Mouse (Mus musculus): ENCODE results near the gene Arpin. TPM values are rescaled to one million over a fixed set of nuclear protein-coding genes. Genes with fewer than 3 reads are reported as not detected.

The Arpin gene
- total RNA-seq (2012; rRNA removed) (not detected in 2 replicates), total RNA-seq (2014; rRNA removed) (not detected in 2 replicates), polyA plus RNA-seq (2012; ENCODE audit: insufficient read length, low read depth) (not detected in 2 replicates)

- Histone ChIP-seq H3K27ac (ENCODE audit: insufficient read depth, low read depth) (no peak within 1 kb of the TSS), H3K79me2 (replicated peaks; ENCODE audit: control insufficient read depth, extremely low read depth, insufficient read depth, poor library complexity, severe bottlenecking) (no peaks in the 10 kb centered on the region), H3K9ac (ENCODE audit: insufficient read depth, low read depth) (no peak within 1 kb of the TSS), H3K36me3 (replicated peaks in 1 of 2; ENCODE audit: control insufficient read depth in 1 of 2, insufficient read depth in 1 of 2, low read length in 1 of 2) (no peaks in the 10 kb centered on the region), H3K4me3 (replicated peaks in 1 of 3; ENCODE audit: low read depth in 2 of 3, low read length in 2 of 3, poor library complexity in 1 of 3) (no peak within 1 kb of the TSS), H3K9me3 (replicated peaks; ENCODE audit: low read length) (no peaks in the 10 kb centered on the region), H3K27me3 (replicated peaks) (peaks cover 8% of the 10 kb centered on the region), H3K4me1 (ENCODE audit: control insufficient read depth in 1 of 2, insufficient read depth in 2 of 2) (no peaks in the 10 kb centered on the region), H3K4me2 (ENCODE audit: insufficient read depth, low read depth, poor library complexity, severe bottlenecking) (no peak within 1 kb of the TSS)
- in situ Hi-C loops (cut with MboI; ENCODE audit: low pct_ligation_motif_present, low pct_unique_long_range_greater_than_20kb, low sequenced_read_pairs) (no loop called here), dilution Hi-C loops (cut with MboI; ENCODE audit: extremely low pct_ligation_motif_present, extremely low pct_unique_long_range_greater_than_20kb, low sequenced_read_pairs) (no loop called here)
- no peak for TF ChIP-seq ETS1 (conservative IDR thresholded peaks at IDR 0.05; ENCODE audit: low read depth, low read length)
- no peak for TF ChIP-seq MEF2A (IDR thresholded peaks at IDR 0.05; ENCODE audit: borderline replicate concordance, low read depth, low read length)
- TF ChIP-seq POLR2AphosphoS2 (IDR thresholded peaks at IDR 0.05; ENCODE audit: low read depth, low read length) = no peak
- TF ChIP-seq MAFK (IDR thresholded peaks at IDR 0.05; ENCODE audit: insufficient replicate concordance, low read length) = no peak
- DNase-seq (ENCODE audit: extremely low read depth) = no peak
Measured at GRCm38 (mm10) chr7:79934862-79935510, at the start of gene Arpin. Gene Arpin (minus strand): TSS chr7:79935359.

- H3K9ac ChIP-seq (ENCODE audit: insufficient read depth, low read depth) = no peak overlapping the region
- H3K4me2 ChIP-seq (ENCODE audit: insufficient read depth, low read depth, poor library complexity, severe bottlenecking) = no peak overlapping the region
- in situ Hi-C loops (cut with MboI; ENCODE audit: low pct_ligation_motif_present, low pct_unique_long_range_greater_than_20kb, low sequenced_read_pairs) = no loop called here
- dilution Hi-C loops (cut with MboI; ENCODE audit: extremely low pct_ligation_motif_present, extremely low pct_unique_long_range_greater_than_20kb, low sequenced_read_pairs) = no loop called here
- H3K4me1 ChIP-seq (ENCODE audit: control insufficient read depth in 1 of 2, insufficient read depth in 2 of 2) = peaks cover 0 to 3% of the 10 kb centered on the region in 2 experiments; a peak in 1 of 4 replicates
- no peak for DNase-seq (ENCODE audit: extremely low read depth)
- no peak overlapping the region for H3K4me3 ChIP-seq (replicated peaks in 1 of 3; ENCODE audit: low read depth in 2 of 3, low read length in 2 of 3, poor library complexity in 1 of 3)
- no peaks in the 10 kb centered on the region for H3K36me3 ChIP-seq (replicated peaks in 1 of 2; ENCODE audit: control insufficient read depth in 1 of 2, insufficient read depth in 1 of 2, low read length in 1 of 2)
- no peaks in the 10 kb centered on the region for H3K27me3 ChIP-seq (replicated peaks)
- H3K79me2 ChIP-seq (replicated peaks; ENCODE audit: control insufficient read depth, extremely low read depth, insufficient read depth, poor library complexity, severe bottlenecking) = no peaks in the 10 kb centered on the region
- no peak overlapping the region for H3K27ac ChIP-seq (ENCODE audit: insufficient read depth, low read depth)
- TF ChIP-seq E2F4 (IDR thresholded peaks at IDR 0.05; ENCODE audit: insufficient replicate concordance, low read depth, low read length) (no peak), MEF2A (IDR thresholded peaks at IDR 0.05; ENCODE audit: borderline replicate concordance, low read depth, low read length) (no peak), SMC3 (IDR thresholded peaks at IDR 0.05; ENCODE audit: low read depth, low read length) (no peak), ZC3H11A (IDR thresholded peaks at IDR 0.05; ENCODE audit: low read depth, low read length) (no peak), MYC (IDR thresholded peaks at IDR 0.05; ENCODE audit: low read depth, low read length) (no peak), NRF1 (IDR thresholded peaks at IDR 0.05; ENCODE audit: low read depth, low read length) (no peak), TBP (conservative IDR thresholded peaks at IDR 0.05; ENCODE audit: low read depth, low read length) (no peak), JUND (conservative IDR thresholded peaks at IDR 0.05; ENCODE audit: low read depth, low read length) (no peak), JUN (IDR thresholded peaks at IDR 0.05; ENCODE audit: insufficient read depth, low read depth, low read length) (no peak), RCOR1 (conservative IDR thresholded peaks at IDR 0.05; ENCODE audit: low read depth, low read length) (no peak), CHD1 (IDR thresholded peaks at IDR 0.05; ENCODE audit: low read depth, low read length) (no peak), RAD21 (IDR thresholded peaks at IDR 0.05; ENCODE audit: low read depth, low read length) (no peak), USF2 (conservative IDR thresholded peaks at IDR 0.05; ENCODE audit: low read depth, low read length) (no peak), NELFE (IDR thresholded peaks at IDR 0.05; ENCODE audit: low read depth, low read length) (no peak), KAT2A (IDR thresholded peaks at IDR 0.05; ENCODE audit: insufficient replicate concordance, low read length) (no peak), ETS1 (conservative IDR thresholded peaks at IDR 0.05; ENCODE audit: low read depth, low read length) (no peak)
- H3K9me3 ChIP-seq (replicated peaks; ENCODE audit: low read length) = no peaks in the 10 kb centered on the region
Measured at GRCm38 (mm10) chr7:79975316-79975715, 40.2 kb upstream of the Arpin start.
